Mouse (Mus musculus) cerebellum, adult 11 months (tissue): ENCODE results near the gene Slc41a1.

Experiments used
- DNase-seq: peaks from one replicate; pipeline ENCODE4 v3.0.0; 2022

The Slc41a1 gene

DNA sequence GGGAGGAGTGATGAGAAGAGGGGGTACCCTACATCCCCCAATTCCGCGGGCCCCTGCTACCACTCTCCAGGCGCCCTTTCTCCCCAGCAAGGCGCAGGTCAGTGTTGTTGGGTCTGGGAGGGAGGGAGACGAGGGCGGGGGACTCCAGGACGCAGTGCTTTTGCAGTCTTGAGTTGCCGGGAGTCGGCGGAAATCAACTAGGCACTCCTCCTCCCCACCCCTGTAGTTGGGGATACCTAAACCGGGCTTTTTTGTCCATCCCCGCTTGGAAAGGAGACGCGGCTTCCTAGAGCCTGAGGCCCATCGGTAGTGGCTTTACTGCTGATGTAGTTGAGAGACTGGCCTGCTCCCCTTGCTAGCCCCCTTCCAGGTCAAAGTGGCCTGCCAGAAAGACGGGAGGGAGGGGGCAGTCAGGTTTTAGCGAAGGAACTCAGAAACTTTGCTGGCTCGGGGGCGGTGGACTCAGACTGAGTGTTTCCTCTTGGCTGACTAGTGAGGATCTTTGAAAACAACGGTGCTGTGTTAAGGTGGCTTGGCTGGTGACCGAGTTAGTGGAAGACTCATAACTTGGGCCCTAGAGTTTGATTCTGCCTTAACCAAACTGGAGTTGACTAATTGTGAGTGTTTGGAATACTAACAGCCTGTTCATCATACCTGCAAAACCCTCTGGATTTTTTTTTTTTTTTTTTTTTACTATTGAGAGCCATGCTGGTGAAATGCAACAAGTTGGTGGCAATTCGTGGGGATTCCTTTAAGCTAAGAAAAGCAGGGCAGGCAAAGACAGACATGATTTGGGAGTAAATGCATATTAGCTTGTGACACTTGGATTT, 1.2 kb downstream of the Slc41a1 start:
- DNase-seq = no peak

DNA sequence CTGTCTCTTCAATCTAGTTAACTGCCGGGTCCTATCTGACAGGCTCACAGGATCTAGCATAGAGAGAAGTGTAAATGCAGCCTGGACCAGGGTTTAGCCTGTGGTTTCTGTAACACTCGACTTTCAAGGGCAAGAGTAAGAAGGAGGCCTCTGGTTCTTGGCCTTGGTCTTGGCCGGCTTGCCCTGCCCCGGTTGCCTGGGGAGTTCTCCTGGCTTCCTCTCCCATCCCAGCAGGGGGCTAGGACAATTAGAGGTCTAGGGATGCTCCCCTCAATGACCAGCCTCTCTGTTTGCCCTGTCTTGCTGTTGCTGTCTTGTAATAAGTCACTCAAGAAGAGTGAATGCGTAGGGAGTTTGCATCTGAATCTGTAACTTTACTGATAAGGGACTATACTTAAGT, 2.0 kb downstream of the Slc41a1 start:
- no peak for DNase-seq

DNA sequence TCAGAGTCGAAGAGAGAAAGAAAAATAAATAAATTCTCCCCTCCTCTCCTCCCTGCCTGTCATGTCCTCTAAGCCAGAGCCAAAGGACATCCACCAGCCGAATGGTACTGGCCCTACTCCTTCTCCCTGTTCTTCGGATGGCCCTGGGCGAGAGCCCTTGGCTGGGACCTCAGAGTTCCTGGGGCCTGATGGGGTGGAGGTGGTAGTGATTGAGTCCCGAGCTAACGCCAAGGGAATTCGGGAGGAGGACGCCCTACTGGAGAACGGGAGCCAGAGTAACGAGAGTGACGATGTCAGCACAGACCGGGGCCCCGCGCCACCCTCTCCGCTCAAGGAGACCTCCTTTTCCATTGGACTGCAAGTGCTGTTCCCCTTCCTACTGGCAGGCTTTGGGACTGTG, 3.3 kb downstream of the Slc41a1 start:
- DNase-seq = no peak

DNA sequence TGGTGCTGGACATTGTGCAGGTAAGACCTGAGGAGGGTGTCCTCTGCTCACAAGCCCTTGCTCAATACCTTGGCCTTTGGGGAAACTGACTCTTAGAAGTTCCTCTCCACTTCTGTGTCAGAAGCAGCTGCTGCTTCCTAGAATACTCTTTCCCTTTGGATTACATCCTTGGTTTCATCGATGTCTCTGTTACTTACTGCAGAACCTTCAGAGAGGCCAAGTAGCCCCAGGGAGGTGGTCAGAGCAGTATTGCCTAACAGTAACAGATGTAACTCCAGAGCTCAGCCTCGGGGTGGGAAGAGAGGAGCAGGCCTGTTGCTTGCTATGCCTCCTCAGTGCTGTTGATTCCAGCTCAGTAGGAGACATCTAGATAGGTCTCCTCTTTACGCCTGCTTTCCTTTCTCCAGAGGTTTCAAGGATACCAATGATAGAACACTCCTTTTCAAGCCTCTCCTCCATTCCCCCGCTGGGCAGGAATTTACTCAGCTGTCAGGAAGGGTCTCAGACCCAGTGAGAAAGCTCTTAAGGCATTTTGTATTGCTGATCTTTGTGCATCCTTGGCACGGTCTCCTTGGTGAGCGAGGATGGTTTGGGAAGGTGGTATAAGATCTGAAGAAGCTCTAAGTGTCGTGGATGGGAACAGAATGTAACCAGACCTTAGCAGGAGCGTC, 3.8 kb downstream of the Slc41a1 start:
- no peak for DNase-seq

DNA sequence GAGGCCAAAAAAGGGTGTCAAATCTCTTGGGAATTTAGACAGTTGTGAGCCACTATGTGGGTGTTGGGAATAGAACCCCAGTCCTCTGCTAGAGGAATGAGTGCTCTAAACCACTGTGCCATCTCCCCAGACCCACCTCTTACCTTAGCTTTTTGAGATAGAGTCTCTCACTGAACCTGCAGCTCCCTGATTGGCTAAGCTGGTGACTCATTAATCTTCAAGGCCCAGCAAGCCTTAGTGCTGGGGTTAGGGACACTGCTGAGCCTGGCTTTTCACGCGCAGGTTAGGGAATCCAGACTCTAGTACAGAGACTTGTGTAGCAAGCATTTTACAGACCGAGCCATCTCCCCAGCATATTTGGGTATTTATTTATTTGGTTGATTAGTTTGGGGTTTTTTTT, 9.7 kb downstream of the Slc41a1 start:
- no peak for DNase-seq

DNA sequence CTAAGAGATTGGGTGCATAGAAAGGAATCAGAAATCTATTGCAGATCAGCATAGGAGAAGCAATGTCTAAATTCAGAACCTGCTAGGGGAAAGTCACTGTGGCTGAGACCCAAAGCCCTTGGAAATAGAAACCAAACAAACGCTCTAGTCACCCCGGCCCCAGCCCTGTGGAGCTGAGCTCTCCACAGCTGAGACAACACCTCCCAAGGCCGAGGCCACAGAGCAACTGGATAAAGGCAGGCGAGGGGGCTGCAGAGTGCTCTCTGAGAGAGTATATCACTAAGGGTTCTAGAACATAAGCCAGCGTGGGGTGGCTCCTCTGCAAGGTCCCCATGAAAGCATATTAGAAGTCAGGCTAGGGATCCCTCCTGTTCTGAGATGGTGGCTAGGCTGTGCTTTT, 11.2 kb downstream of the Slc41a1 start:
- no peak for DNase-seq

DNA sequence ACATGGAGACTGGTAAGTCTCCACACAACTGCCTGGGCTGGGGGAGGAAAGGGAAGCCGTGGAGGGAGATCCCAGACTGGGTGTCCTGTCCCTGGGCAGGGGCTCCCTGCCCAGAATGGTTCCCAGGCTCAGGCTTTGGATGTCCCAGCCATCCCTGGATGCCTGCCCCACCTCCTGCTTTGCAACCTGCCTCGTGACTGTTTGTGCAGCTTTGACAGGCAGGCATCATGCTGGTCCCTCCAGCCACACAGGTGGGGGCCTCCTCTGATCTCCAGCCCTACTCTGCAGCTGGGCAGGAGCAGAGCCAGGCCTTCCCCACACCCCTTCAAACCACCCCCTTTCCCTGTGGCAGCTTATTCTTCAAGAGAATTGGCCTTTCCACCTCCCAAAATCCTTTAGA, 12.0 kb downstream of the Slc41a1 start:
- DNase-seq = no peak

DNA sequence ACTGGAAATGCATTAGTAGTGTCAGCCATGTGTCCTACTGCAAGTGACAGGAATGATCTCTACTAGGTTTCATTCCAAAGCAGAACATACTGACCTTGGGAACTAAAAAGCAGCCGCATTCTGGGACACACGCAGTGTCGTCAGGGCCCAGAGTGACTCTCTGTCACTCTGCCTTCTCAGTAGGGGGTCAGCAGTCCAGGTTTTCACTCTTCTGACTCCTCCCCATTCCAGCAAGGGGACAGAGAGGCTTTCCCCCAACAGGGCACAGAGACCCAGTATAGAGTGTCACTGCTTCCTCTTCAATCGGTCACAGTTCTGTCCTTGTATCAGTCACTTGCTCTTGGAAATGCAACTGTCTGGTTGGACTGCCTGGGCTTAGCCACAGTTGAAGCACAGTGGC, 14.9 kb downstream of the Slc41a1 start:
- DNase-seq = no peak

DNA sequence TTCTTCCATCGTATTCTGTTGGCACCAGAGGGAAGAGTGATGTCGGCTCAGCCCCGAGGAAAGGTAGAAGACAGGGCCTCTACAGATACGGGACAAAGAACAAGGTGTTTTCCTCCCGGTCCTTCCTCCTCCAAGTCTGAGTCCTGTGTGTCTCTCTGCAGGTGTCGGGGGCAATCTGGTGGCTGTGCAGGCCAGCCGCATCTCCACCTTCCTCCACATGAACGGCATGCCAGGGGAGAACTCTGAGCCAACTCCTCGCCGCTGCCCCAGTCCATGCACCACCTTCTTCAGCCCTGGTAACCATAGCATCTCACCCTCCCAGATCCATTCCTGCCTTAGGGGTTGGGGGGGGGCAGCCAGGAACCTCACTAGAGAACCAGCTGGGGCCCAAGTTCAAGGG, 16.5 kb downstream of the Slc41a1 start:
- no peak for DNase-seq

DNA sequence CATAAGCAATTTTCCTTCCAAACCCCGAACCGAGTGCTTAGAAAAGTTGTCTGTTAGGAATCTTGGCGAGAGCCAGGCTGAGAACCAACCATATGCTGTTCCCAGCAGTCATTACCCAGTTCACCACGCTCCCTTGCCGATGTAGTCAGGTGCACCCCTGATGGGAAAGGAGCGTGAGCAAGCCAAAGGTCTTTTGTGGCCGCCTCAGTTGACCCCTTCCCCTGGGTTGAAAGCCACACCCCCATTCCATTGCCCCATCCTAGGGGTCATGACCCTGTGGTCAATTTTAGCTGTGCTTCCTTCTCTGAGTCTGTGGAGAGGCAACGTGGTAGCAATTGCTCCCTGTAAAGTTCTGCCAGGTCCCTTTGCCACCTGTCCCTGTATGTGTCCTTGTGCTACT, 17.6 kb downstream of the Slc41a1 start:
- no peak for DNase-seq

DNA sequence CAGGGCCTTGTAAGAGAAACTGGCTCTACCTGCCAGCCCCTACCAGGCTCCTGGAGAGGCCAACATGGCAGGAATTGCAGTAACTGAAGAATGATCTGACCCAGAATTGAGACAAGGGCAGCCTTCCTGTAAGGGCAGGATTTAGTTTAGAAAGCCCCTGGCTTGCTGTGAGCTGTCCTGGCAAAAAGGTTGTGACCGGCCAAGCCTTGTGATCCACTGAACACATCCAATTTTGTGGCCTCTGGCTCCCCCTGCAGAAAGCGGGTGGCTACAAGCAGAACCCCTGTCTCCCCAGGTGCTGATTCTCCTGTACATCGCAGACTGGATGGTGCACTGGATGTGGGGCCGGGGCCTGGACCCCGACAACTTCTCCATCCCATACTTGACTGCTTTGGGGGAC, 19.0 kb downstream of the Slc41a1 start:
- DNase-seq = peak; percentile 79

DNA sequence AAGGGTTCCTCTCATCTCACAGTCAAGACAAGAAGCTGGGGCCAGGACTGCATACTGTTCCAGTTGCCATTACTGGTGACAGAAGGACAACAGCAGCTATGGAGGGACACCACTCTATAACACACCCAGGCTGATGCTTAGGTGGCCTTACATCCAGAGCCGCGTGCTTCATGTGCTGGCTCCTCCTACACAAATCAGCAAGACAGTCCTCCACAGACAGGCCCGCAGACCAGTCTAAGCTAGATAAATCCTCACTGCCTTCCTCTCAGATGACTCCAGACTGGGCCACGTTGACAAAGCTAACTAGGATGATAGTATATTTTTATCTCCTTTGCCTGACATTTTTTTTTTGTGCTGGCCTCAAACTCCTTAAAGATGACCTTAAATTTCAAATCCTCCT, 34.5 kb downstream of the Slc41a1 start:
- no peak for DNase-seq

DNA sequence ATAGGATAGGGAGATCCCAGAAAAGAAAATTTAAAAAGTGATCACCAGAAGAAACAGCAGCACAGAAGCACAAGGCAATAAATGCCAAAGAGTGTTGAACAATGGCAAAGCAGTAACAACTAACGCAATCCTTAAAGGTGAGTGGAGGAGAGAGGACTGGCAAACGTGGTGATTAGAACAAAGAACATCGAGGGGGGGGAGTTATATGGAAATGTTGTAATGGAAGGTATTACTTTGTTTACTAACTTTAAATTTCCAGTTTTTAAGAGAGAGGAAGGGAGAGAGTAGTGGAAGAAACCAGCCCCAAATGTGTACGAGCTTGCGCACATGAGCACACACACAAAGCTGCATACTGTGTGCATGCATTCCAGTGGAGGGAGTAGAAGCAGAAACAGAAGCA, 38.3 kb downstream of the Slc41a1 start:
- no peak for DNase-seq

DNA sequence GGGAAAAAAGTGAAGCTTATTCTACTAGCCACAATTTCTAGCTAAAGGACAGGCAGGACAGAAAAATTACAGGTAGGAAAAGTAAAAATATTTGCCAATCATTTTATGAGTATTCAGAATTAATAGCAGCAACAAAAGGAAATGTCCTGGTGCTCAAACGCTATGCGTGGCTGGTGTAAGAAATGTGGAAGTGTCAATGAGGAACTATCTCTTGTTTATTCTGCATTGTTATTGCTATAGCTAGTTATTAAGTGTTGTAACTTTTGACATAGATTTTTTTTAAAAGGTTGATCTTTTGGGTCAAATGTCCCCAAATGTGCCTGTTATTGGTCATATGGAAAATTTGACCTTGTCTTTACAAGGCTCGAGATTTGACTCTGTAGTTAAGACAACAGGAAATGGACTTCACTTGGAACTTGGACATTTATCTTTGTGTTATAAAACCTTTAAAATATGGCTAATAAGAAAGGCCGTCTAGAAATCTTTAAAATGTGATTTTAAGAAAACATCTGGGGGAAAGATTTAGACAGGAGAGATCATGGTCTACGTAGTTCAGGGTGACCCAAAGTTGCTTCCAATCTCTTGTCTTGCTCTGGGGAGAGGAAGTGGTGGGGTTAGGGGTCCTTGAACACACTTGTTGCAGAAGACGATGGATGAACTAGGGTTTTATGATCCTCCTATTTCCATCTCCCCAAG, 39.2 kb downstream of the Slc41a1 start:
- no peak for DNase-seq

DNA sequence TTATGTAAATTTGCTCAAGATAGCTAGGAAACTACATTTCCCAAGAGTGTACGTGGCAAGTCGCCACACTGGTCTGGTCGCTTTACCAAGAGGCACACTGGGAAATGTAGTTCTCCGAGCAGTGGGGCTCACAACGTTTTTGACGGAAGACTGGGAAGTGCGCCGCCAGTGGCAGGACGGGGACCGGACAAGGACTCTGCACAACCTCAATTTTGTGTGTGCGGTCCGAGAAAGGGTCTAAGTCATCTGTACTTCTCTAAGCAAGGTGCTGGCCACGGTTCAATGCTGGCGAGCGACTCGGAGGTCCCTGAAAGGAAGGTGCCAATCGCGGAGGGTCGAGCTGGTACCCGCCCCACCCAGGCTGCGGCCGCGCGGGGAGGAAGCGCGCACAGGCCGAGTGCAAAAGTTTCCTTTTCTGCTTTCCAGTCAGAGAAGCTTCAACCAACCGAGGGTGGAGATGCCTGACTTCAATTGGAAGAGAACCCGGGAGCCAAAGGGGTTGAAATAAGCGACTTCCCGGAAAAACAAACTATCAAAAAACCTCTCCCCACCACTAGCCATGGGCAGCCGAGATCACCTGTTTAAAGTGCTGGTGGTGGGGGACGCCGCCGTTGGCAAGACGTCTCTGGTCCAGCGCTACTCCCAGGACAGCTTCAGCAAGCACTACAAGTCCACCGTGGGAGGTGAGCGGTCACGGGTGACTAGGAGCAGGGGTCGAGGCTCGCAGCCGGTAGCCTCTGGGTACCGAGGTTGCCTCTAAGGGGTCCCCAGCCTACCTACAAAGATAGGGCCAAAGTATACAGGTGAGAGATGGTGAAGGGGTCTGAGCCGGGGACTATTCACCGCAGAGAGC, 40.0 kb downstream of the Slc41a1 start, which contains the start of gene Rab29:
Rab29 (plus strand) TSS at position 132 of the 853 bp plus-strand sequence.
- DNase-seq = peak; percentile 57

DNA sequence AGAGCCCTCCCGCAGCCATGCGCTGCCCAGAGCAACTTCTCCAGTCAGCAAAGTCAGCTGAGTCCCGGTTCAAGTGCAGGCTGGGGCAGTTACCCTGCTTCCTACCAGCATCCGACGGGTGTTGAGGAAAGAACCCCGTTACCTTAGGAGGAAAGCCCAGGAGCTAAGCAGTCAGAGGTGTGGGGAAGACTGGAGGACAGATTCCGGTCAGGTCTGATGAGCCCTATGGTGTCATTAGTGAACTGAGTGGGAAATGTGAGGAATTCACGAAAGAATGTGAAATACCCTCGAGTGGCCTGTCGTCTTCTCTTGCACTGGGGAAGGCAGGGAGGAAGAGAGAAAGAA, 40.6 kb downstream of the Slc41a1 start:
- DNase-seq = no peak

DNA sequence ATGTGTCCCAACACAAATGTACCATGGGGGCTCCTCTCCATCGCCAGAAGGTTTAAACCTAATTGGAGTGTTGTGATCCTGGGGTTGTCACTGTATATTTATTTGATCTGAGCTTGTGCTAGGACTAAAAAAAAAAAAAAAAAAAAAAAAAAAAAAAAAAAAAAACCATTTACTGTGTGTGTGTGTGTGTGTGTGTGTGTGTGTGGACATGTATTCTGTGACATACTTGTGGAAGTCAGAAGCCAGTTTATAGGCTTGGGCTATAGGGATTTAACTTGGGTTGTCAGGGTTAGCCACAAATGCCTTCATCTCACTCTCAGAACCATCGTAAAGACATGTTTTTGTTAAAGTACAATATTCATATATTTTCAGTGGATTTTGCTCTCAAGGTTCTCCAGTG, 42.3 kb downstream of the Slc41a1 start:
- no peak for DNase-seq

DNA sequence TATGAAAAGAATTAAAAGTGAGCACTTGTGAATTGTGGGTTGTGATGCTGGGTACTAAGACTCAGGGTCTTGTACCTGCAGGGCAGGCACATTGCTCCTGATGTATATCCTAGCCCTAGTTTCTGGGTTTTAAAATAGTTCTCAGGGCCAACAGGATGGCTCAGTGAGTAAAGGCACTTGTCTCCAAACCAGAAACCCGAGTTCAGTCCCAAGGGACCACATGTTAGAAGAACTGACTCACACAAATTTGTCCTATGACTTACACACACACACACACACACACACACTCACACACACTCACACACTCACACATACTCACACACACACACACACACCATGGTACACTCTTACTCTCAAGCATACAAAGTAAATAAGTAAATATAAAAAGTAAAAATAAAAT, 45.6 kb downstream of the Slc41a1 start:
- DNase-seq = no peak

DNA sequence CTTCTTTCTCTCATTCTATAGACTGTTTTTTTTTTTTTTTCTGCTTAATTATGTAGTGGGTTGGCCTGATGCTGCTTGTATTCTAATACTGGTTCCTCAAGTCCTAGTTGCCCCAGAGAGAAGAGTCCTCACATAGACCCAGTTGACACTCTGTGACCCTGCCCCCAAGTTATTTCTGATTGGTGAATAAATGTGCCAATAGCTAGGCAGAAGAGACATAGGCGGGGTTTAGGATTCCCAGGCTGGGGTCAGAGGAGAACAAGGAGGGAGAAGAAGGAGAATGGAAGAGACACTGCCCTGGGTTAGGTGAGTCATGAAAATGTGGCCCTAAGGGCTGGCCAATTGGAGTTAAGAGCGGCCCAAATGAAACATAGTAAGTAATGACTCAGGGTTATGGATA, 52.5 kb downstream of the Slc41a1 start:
- DNase-seq = no peak

DNA sequence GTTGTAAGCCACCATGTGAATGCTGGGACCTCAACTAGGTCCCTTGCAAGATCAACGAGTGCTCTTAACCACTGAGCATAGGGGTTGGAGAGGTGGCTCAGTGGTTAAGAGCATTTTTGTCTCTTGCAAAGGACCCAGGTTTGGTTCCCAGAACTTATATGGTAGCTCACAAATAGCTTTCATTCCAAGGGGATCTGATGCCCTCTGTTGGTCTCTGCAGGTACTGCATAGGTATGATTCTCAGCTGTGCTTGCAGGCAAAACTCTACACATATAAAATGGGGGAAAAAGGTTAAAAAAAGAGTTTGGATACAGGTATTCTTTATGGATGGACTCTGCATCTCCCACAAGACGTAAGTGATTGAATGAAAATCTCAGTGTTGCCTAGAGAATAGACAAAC, 55.5 kb downstream of the Slc41a1 start:
- no peak for DNase-seq

DNA sequence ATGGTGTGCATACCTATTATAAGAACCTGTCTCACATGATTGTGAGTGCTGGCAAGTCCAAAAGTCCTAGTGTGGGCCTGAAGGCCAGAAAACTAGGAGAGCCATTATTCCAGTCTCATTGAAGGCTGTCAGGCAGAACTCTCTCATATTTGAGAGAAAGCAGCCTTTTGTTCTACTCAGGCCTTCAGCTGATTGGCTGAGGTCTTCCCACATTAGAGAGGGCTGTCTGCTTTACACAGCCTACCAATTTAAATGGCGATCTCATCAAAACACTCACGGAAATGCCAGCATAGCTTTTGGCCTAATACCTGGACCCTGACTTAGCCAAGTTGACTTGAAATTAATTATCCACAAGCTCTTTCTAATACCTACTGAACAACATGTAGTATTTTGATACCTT, 58.9 kb downstream of the Slc41a1 start:
- no peak for DNase-seq

DNA sequence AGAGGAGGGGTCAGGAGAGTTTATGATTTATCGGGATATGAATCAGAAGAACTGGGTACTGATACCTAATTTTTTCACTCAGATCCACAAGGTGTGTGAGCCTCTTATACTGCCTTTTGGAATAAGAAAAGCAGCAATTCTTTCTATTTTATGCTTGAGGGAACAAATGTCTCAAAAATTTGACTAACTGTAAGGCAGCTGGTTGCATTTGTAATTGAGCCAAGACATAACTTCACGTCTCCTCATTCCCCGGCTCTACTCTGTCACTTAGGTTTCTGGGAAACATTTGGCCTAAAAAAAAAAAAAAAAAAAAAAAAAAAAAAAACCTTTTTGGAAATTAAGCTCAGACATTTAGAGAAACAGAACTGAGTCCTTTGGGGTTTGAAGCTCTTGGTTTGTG, 59.3 kb downstream of the Slc41a1 start:
- no peak for DNase-seq

DNA sequence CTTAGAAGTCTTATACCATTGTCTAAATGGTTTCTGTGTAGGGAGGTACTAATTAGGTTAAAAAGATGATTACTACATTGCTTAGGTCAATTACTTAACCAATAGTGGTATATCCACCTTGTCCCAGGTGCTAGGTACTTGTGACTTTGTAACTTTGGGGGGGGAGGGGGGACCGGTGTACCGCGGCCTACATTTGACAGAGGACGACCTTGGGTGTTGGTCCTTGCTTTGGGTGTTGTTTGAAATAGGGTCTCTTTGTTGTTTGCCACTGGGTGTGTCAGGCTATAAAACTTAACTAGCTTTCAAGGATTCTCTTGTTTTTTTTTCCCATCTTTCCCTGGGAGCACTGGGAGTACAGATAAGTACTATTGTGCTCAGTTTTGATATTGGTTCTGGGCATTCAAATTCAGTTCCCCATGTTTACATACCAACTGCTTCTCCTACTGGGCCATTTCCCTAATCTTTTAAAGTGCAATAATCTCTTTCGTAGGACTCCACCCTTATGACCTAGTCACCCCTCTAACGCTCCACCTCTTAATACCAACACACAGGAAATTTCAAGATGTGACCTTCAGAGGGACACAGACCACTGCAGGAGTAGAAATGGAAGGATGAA, 62.9 kb downstream of the Slc41a1 start:
- DNase-seq = no peak
